Mouse (Mus musculus) heart, adult 2 months (tissue): Measurements from ENCODE around the gene Gpr176. TPM values are rescaled to one million over a fixed set of nuclear protein-coding genes. Genes with fewer than 3 reads are reported as not detected.
A peak's percentile ranks its signal among the peaks of the same experiment; 100 is the strongest.

ENCODE experiments used
- DNase-seq, 2 experiments: peaks; one replicate each; pipeline ENCODE4 v3.0.0; 2021
- H3K27ac ChIP-seq: fragments of 200-600 bp; 2 replicates; pipeline ENCODE4 v1.8.1; 2022
- H3K27me3 ChIP-seq: fragments of 200-500 bp; 2 replicates; pipeline ENCODE4 v1.6.1; 2012; ENCODE audit warnings: mild to moderate bottlenecking, low read length, inconsistent platforms, mixed read lengths; ENCODE audit not compliant: control insufficient read depth, insufficient read depth
- H3K36me3 ChIP-seq: fragments of 200-500 bp; 2 replicates; pipeline ENCODE4 v1.6.1; 2012; ENCODE audit warnings: low read length, inconsistent platforms; ENCODE audit not compliant: control insufficient read depth, insufficient read depth
- H3K4me1 ChIP-seq: fragments of 200-500 bp; 2 replicates; pipeline ENCODE4 v1.6.1; 2011; ENCODE audit warnings: low read length; ENCODE audit not compliant: control insufficient read depth, insufficient read depth
- H3K4me3 ChIP-seq: fragments of 200-600 bp; 2 replicates; pipeline ENCODE4 v1.8.1; 2022
- H3K79me2 ChIP-seq: fragments of 200-500 bp; replicated peaks from 2 replicates; pipeline ENCODE4 v1.6.1; 2012; ENCODE audit warnings: mild to moderate bottlenecking, inconsistent platforms, low read length, moderate library complexity, mixed read lengths; ENCODE audit not compliant: control insufficient read depth, insufficient read depth
- H3K9ac ChIP-seq: fragments of 200-500 bp; 2 replicates; pipeline ENCODE4 v1.6.1; 2012; ENCODE audit warnings: low read depth, mild to moderate bottlenecking, control low read depth, inconsistent platforms, low read length, mixed read lengths
- CTCF ChIP-seq: fragments of 200-600 bp; IDR thresholded peaks from 2 replicates; pipeline ENCODE4 v1.8.1; 2022; ENCODE audit warnings: antibody characterized with exemption, mild to moderate bottlenecking, moderate library complexity
- EP300 ChIP-seq: fragments of 200-500 bp; IDR thresholded peaks from 2 replicates; pipeline ENCODE4 v1.6.1; 2011; ENCODE audit warnings: low read depth, low read length, control low read depth; ENCODE audit not compliant: insufficient read depth
- POLR2A ChIP-seq: fragments of 200-500 bp; IDR thresholded peaks from 2 replicates; pipeline ENCODE4 v1.6.1; 2011; ENCODE audit warnings: mild to moderate bottlenecking, low read depth, low read length, control low read depth; ENCODE audit not compliant: insufficient read depth
- WGBS: fragments of 180-500 bp; shearing (Covaris S2); methylation state at CpG from one replicate; pipeline ENCODE4 v1.1.7; 2018; 5-methylcytosine and 5-hydroxymethylcytosine counted together
- intact Hi-C: fragments of 180-260 bp; cut with DNase I; formaldehyde crosslinking; loops from one replicate; pipeline ENCODE4 v1.15.1; 2025
- polyA plus RNA-seq: library from polyadenylated mRNA; depleted of rRNA; stranded (reverse); fragments of >200 nt; gene quantifications from 2 replicates; pipeline ENCODE4 v1.2.3, GENCODE M21; 2012
- total RNA-seq, 2 experiments: library from RNA; stranded (reverse); gene quantifications; 2 replicates each; pipeline ENCODE4 v1.2.3; 2021

Gpr176 gene
- total and polyA plus RNA-seq, 3 experiments: 0.07 to 0.12 (median 0.10) TPM

DNA sequence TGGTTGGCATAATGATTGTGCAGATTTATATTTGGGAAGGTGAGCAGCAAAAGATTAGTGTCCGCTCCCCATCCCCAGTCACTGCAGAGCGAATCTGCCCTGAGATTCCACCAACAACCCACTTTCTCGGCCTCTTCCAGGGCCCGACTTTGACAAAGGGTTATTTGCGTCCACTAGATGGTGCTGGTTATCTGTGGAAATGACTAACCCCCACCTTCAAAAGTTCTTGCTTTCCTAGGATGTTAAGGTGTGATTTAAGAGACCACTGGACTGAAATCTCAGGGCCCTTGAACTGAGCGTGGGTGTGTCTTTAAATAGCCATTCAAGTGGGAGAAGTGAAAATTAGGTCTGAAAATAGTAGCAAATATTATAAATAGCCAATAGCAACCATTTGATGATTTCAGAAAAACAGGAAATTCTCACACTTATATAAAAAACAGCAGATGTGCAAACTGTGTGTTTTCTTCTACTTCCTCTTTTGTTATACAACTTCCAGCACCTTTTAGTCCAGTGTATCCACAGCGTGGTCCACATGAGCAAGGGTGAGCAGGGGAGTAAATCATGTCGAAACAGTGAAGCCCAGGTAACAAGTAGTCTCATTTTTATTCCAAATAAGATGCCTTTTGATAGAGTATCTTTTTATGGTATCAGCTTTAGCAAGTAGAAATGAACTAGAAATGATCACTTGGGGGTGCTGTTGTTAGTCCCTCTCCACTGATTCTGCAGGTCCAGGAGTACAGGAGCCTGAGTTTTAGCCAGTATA is 109.9 kb downstream of the Gpr176 start:
- no peak overlapping the region for H3K27ac ChIP-seq
- TF ChIP-seq POLR2A: no peak
- TF ChIP-seq EP300: no peak
- peak; percentile 85 for TF ChIP-seq CTCF
- no peaks in the 10 kb centered on the region for H3K79me2 ChIP-seq
- WGBS: 17% methylated on average over 8 of the region's 8 CpGs
- no peaks in the 10 kb centered on the region for H3K36me3 ChIP-seq
- intact Hi-C loops: loop anchor here (2.0 to 10.0 kb wide), 4 partner anchors 73 to 621 kb away; no protein-coding TSS in a partner anchor
- no peaks in the 10 kb centered on the region for H3K4me1 ChIP-seq
- H3K4me3 ChIP-seq: no peak overlapping the region
- DNase-seq: peak; percentile 29 to 30
- H3K27me3 ChIP-seq: no peaks in the 10 kb centered on the region
- no peak overlapping the region for H3K9ac ChIP-seq

DNA sequence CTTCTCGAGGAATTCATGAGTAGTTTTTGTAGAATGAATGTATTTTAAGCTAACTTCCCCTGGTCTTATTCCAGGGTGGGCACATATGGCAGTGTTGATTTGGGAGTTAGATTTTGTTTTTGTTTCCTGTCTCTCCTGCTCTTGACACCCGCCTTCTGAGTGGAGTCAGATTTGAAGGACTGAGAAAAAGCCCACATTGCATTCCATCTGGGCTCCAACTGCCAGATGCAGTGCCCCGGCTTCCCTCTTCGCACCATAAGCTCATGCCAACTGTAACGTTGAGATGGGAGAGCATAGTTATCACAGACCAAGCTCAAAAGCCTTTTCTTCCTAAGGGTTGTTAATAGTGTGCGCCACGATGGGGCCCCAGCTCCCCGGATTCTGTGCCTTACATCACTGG is 110.5 kb downstream of the Gpr176 start:
- no peaks in the 10 kb centered on the region for H3K27me3 ChIP-seq
- intact Hi-C loops: loop anchor here (2.0 to 10.0 kb wide), 4 partner anchors 74 to 622 kb away; no protein-coding TSS in a partner anchor
- no peak overlapping the region for H3K4me3 ChIP-seq
- H3K27ac ChIP-seq: no peak overlapping the region
- no peaks in the 10 kb centered on the region for H3K36me3 ChIP-seq
- H3K9ac ChIP-seq: no peak overlapping the region
- TF ChIP-seq EP300 (no peak), CTCF (no peak), POLR2A (no peak)
- DNase-seq: no peak
- WGBS: 53% methylated on average over 8 of the region's 8 CpGs
- H3K79me2 ChIP-seq: no peaks in the 10 kb centered on the region
- no peaks in the 10 kb centered on the region for H3K4me1 ChIP-seq

DNA sequence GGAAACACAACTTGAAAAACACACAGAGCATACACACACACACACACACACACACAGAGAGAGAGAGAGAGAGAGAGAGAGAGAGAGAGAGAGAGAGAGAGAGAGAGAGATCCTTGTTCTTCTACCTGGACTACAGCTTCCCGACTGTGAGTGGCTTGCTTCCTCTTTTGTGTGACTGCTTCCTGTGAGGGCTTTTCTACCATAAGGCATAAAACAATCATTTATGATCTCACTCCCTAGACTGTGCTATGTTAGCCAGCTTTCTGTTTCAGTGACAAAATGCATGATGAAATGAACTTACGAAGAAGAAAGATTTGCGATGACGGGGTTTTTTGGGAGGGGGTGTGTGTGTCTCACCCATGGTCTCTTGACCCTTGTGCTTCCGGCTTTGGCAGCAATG is 113.5 kb downstream of the Gpr176 start:
- H3K27me3 ChIP-seq: 0 out of 2 replicates have a peak, but pooled peaks cover 2% of the 10 kb centered on the region
- no peaks in the 10 kb centered on the region for H3K79me2 ChIP-seq
- H3K27ac ChIP-seq: no peak overlapping the region
- no peak for TF ChIP-seq CTCF
- TF ChIP-seq EP300: no peak
- TF ChIP-seq POLR2A: no peak
- no peak for DNase-seq
- H3K4me3 ChIP-seq: no peak overlapping the region
- WGBS: 63% methylated on average over 5 of the region's 5 CpGs
- H3K4me1 ChIP-seq: no peaks in the 10 kb centered on the region
- no peak overlapping the region for H3K9ac ChIP-seq
- intact Hi-C loops: loop anchor here (10.0 kb wide), 2 partner anchors 345 to 625 kb away; no protein-coding TSS in a partner anchor
- H3K36me3 ChIP-seq: no peaks in the 10 kb centered on the region

DNA sequence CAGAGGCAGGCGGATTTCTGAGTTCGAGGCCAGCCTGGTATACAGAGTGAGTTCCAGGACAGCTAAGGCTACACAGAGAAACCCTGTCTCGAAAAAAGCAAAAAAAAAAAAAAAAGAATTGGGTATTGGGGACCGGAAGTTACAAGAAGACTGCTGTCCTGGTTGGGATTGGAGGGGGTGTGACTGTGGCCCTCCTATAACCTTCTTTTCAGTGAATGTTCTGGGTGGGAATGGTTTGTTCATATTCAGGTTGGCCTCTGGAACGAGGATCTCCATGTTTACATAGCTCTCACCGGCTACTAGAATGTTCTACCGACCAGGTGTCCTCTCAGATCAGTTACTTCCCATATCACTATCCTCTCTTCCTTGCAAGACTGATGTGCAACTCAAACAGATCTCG is 116.1 kb downstream of the Gpr176 start:
- 62% methylated on average over 8 of the region's 8 CpGs for WGBS
- Histone ChIP-seq H3K79me2 (no peaks in the 10 kb centered on the region), H3K27me3 (0 out of 2 replicates have a peak, but pooled peaks cover 2% of the 10 kb centered on the region), H3K9ac (no peak overlapping the region), H3K4me1 (no peaks in the 10 kb centered on the region), H3K27ac (no peak overlapping the region), H3K36me3 (no peaks in the 10 kb centered on the region), H3K4me3 (no peak overlapping the region)
- DNase-seq: no peak
- TF ChIP-seq CTCF (no peak), POLR2A (no peak), EP300 (no peak)
- intact Hi-C loops: no loop called here

DNA sequence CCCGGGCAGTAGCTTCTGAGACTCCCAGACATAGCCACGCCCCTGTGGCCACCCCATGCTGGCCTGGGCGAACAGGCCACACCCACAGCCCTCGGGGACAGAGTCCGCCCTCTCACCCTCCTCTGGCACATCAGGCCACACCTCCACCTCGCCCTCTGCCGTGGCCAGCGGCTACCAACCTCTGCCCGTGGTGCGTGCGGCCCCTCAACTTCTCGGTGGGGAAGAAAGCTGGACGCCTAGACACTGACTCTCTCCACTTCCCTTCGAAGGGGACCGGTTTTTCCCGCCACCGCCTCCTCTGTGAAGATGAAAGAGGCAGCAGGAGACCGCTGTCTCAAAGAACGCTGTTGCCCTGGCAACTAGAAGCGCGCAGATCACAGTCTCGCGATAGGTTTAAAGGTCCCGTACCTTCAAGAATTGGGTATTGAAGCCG is 116.6 kb downstream of the Gpr176 start, which contains the start of gene Fsip1:
Fsip1 (minus strand) TSS at position 346 of the 433 bp plus-strand sequence.
- TF ChIP-seq EP300 (no peak), CTCF (no peak), POLR2A (no peak)
- under 1% methylated on average over 25 of the region's 25 CpGs for WGBS
- peak within 1 kb of the TSS; percentile 54; the same call in 1 of the 2 replicates for H3K9ac ChIP-seq
- no peaks in the 10 kb centered on the region for H3K4me1 ChIP-seq
- no peaks in the 10 kb centered on the region for H3K36me3 ChIP-seq
- intact Hi-C loops: no loop called here
- DNase-seq: peak; percentile 69 to 82
- no peak within 1 kb of the TSS for H3K27ac ChIP-seq
- peak within 1 kb of the TSS; percentile 40 for H3K4me3 ChIP-seq
- H3K79me2 ChIP-seq: no peaks in the 10 kb centered on the region
- H3K27me3 ChIP-seq: 0 out of 2 replicates have a peak, but pooled peaks cover 2% of the 10 kb centered on the region

DNA sequence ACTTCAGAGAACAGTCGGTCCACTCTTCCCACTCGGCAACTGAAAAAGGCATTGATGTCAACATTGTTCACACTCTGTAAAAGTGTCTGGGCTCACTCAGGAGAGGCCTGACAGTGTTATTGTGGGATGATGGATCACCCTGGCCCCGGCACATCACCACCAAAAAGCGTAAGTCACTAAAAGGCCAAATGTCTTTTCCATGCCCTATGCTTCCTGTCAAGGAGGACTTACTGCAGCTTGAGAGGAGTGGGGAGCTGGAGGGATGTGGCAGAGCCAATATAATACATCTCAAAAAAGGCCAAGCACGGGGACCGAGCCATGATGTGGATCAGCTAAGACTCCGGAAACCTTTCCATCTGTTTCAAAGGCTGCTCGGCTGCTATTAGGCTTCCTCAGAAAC is 118.7 kb downstream of the Gpr176 start:
- DNase-seq: no peak
- Histone ChIP-seq H3K27ac (no peak overlapping the region), H3K36me3 (no peaks in the 10 kb centered on the region), H3K79me2 (no peaks in the 10 kb centered on the region), H3K27me3 (0 out of 2 replicates have a peak, but pooled peaks cover 2% of the 10 kb centered on the region), H3K9ac (no peak overlapping the region), H3K4me3 (no peak overlapping the region), H3K4me1 (no peaks in the 10 kb centered on the region)
- intact Hi-C loops: no loop called here
- WGBS: 76% methylated on average over 8 of the region's 8 CpGs
- no peak for TF ChIP-seq POLR2A
- TF ChIP-seq EP300: no peak
- no peak for TF ChIP-seq CTCF
